Mouse (Mus musculus) kidney, embryonic 16.5 days (tissue): ENCODE measurements around the gene Med4. TPM values are rescaled to one million over a fixed set of nuclear protein-coding genes. Genes with fewer than 3 reads are reported as not detected.

Experiments used
- ATAC-seq: fragments of 200-750 bp; cut with Nextera tagmentation; 2 replicates; pipeline ENCODE4 v1.8.0; 2017; ENCODE audit warnings: moderate TSS enrichment; ENCODE audit not compliant: low FRiP score, low TSS enrichment
- H3K27ac ChIP-seq: fragments of 300-500 bp; sonication (generic); 2 replicates; pipeline ENCODE4 v1.5.1; 2014; ENCODE audit warnings: low read length
- H3K27me3 ChIP-seq: fragments of 300-500 bp; sonication (generic); 2 replicates; pipeline ENCODE4 v1.6.1; 2014; ENCODE audit warnings: low read length, control low read depth, mixed read lengths; ENCODE audit not compliant: insufficient read depth
- H3K36me3 ChIP-seq: fragments of 300-500 bp; sonication (generic); 2 replicates; pipeline ENCODE4 v1.6.1; 2014; ENCODE audit warnings: low read length, control low read depth, mixed read lengths; ENCODE audit not compliant: insufficient read depth
- H3K4me1 ChIP-seq: fragments of 300-500 bp; sonication (generic); 2 replicates; pipeline ENCODE4 v1.6.1; 2014; ENCODE audit warnings: low read length, control low read depth, mixed read lengths; ENCODE audit not compliant: insufficient read depth
- H3K4me2 ChIP-seq: fragments of 300-500 bp; sonication (generic); replicated peaks from 2 replicates; pipeline ENCODE4 v1.6.1; 2014; ENCODE audit warnings: low read depth, low read length
- H3K4me3 ChIP-seq: fragments of 300-500 bp; sonication (generic); 2 replicates; pipeline ENCODE4 v1.5.1; 2014; ENCODE audit warnings: mild to moderate bottlenecking, low read length
- H3K9ac ChIP-seq: fragments of 300-500 bp; sonication (generic); replicated peaks from 2 replicates; pipeline ENCODE4 v1.6.1; 2014; ENCODE audit warnings: low read length
- H3K9me3 ChIP-seq: fragments of 300-500 bp; sonication (generic); 2 replicates; pipeline ENCODE4 v1.6.1; 2016; ENCODE audit warnings: low read length, control low read depth
- WGBS: fragments of 180-500 bp; shearing (Covaris S2); extraction: QIAGEN DNeasy Blood & Tissue Kit; methylation state at CpG from one replicate; pipeline ENCODE4 v1.1.7; 2014; 5-methylcytosine and 5-hydroxymethylcytosine counted together
- polyA plus RNA-seq: library from polyadenylated mRNA; unstranded; fragments of >200 nt; fragmentation: Nextera tagmentation; extraction: Ambion mirVana; gene quantifications from 2 replicates; pipeline ENCODE4 v1.2.1, GENCODE M21; 2015

Gene Med4
- polyA plus RNA-seq, 1 experiment from 2014 or later: 93.2 TPM

DNA sequence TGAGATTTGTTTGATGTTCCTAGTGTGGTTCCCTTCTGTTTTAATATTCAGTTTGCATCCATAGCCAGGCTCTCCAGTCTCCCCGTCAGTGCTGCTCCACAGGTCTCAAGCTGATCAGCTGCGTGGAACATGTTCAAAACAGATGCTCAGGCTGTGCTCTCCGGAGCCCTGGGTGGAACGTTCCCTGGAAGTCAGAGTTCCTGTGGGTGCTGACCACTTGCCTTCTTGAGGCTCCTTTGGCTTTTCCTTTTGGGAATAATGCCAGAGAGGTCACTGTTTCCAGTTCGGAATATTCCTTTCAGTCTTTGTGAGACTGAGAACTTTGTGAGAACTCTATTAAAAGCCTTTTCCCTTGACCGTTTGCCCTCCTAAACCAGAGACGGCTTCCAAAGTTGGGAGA lies 34.3 kb upstream of the Med4 start:
- no peak overlapping the region for H3K4me2 ChIP-seq
- peaks cover 33% of the 10 kb centered on the region for H3K4me1 ChIP-seq
- H3K27me3 ChIP-seq: no peaks in the 10 kb centered on the region
- H3K4me3 ChIP-seq: no peak overlapping the region
- no peak for ATAC-seq
- WGBS: 26% methylated on average over 7 of the region's 7 CpGs
- no peak overlapping the region for H3K27ac ChIP-seq
- no peaks in the 10 kb centered on the region for H3K36me3 ChIP-seq
- no peaks in the 10 kb centered on the region for H3K9me3 ChIP-seq
- no peak overlapping the region for H3K9ac ChIP-seq

DNA sequence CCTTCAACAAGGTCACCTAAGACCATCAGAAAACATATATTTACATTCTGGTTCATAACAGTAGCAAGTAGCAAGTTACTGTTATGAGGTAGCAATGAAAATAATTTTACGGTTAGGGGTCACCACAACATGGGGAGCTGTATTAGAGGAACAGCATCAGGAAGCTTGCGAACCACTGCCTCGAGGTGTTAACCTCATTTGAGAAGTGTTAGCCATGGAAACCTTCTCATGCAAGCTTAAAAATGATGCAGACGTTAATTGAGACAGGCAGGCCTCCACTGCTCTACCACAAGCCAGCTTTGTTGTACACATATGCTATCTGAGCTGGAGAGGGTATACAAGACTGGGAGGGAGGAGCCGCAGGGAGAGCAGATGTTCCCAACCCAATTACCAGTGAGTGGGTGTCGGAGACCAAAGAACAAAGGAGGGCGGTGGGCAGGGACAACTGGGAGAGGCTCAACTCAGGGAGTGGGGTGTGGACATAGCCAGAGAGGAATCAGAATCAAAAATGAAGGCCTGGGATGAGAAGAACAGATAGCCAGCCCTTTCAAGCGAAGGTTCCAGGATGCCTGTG lies 33.4 kb upstream of the Med4 start:
- WGBS: 73% methylated on average over 8 of the region's 8 CpGs
- Histone ChIP-seq H3K9ac (no peak overlapping the region), H3K4me2 (no peak overlapping the region), H3K36me3 (no peaks in the 10 kb centered on the region), H3K27ac (no peak overlapping the region), H3K9me3 (no peaks in the 10 kb centered on the region), H3K4me1 (peaks cover 33% of the 10 kb centered on the region), H3K27me3 (no peaks in the 10 kb centered on the region), H3K4me3 (no peak overlapping the region)
- ATAC-seq: no peak

DNA sequence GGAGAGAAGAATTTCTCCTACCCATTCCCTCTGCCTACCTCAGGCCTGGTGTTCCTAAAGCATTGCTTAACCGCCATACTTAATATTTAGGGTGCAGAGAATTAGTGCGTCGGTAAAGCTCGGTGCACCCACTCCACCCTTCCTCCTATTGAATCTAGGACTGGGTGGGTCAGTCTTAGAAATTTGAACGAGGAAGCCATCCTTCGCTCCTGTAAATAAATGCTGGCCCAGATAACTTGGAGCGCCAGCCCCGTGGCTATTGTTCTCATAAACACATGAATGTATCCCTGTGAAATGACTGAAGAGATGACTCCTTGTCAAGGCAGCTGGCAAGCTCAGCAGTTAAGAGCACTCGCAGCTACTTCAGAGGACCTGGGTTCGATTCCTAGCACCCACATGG lies 32.7 kb upstream of the Med4 start:
- H3K4me1 ChIP-seq: peaks cover 33% of the 10 kb centered on the region

DNA sequence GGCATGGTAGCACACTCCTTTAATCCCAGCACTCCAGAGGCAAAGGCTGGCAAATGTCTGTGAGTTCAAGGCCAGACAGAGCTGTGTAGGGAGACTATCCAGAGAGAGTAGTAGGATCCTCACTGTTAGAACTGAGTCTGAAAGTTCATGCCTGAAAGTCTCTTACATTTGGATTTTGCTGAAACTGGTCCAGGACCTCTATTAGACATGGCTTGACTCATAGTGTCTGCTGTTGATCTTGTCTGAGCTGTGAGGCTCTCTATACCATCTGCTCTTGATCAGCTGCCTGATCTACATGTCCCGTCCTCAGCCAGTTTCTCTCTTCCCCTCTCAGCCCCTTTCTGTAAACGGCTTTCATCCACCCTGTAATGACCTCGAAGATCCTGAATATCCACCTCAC lies 31.5 kb upstream of the Med4 start:
- no peaks in the 10 kb centered on the region for H3K9me3 ChIP-seq
- 81% methylated on average over 3 of the region's 3 CpGs for WGBS
- no peak for ATAC-seq

More for the DNA sequence above, 32.7 kb upstream of the Med4 start:
- Histone ChIP-seq H3K4me3 (no peak overlapping the region), H3K9me3 (no peaks in the 10 kb centered on the region), H3K27ac (no peak overlapping the region), H3K27me3 (no peaks in the 10 kb centered on the region), H3K36me3 (no peaks in the 10 kb centered on the region), H3K9ac (no peak overlapping the region), H3K4me2 (no peak overlapping the region)
- 93% methylated on average over 10 of the region's 10 CpGs for WGBS
- no peak for ATAC-seq

DNA sequence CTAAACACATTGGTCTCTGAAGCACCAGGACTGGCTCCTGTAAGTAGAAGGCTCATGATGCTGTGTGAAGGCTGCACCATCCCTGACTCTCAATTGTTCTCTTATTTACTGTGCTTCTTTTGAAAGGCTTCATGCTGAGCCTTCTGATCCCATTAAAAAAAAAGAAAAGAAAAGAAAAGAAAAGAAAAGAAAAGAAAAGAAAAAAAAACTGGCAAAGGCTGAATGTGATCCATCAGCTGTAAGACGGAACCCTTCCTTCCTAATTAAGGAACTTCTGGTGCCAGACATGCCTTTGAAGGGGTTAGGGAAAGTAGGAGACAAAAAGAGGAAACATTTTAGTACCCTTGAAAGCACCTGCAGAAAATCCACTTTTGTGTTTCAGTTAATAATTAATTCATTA lies 30.1 kb upstream of the Med4 start:
- Histone ChIP-seq H3K4me1 (peaks cover 12% of the 10 kb centered on the region; the same call in 1 of the 2 replicates), H3K9ac (no peak overlapping the region), H3K27ac (no peak overlapping the region), H3K4me2 (no peak overlapping the region), H3K4me3 (no peak overlapping the region), H3K9me3 (no peaks in the 10 kb centered on the region), H3K27me3 (no peaks in the 10 kb centered on the region), H3K36me3 (no peaks in the 10 kb centered on the region)
- WGBS: 79% methylated on average over 1 of the region's 1 CpGs
- ATAC-seq: no peak

More for the DNA sequence above, 31.5 kb upstream of the Med4 start:
- H3K4me1 ChIP-seq: peaks cover 24% of the 10 kb centered on the region
- H3K27me3 ChIP-seq: no peaks in the 10 kb centered on the region
- H3K36me3 ChIP-seq: no peaks in the 10 kb centered on the region
- H3K4me2 ChIP-seq: no peak overlapping the region
- no peak overlapping the region for H3K27ac ChIP-seq
- no peak overlapping the region for H3K4me3 ChIP-seq
- no peak overlapping the region for H3K9ac ChIP-seq

DNA sequence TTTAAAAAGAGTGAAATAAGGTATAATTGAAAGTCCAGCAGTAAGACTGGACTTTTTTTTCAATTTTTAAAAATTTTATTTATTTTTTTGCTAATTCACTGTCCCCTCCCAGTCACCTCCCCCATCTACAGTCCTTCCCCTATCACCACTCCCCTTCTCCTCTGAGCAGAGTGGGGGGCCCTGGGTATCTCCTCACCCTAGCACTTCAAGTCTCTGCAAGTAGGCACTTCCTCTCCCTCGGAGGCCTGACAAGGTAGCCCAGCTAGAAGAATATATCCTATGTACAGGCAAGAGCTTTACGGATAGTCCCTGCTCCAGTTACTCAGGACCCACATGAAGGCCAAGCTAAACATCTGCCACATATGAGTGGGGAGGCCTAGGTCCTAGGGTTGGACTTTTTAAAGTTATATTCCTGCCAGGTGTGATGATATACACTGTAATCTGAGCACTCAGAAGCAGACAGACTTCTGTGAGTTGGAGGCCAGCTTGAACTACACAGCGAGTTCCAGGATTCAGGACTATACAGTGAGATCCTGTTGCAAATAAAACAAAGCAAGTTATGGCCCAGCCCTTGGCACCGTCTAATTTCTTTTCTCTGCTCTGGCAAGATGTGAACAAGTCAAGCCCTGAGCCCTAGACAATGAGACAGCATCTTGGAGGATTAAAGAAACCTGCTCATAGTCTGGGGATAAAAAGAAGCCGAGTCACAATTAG lies 26.2 kb upstream of the Med4 start:
- H3K36me3 ChIP-seq: no peaks in the 10 kb centered on the region
- no peak overlapping the region for H3K4me2 ChIP-seq
- peak; percentile 54; the same call in 1 of the 2 replicates for ATAC-seq
- H3K4me1 ChIP-seq: no peaks in the 10 kb centered on the region
- 36% methylated on average over 5 of the region's 5 CpGs for WGBS
- H3K9ac ChIP-seq: no peak overlapping the region
- no peaks in the 10 kb centered on the region for H3K27me3 ChIP-seq
- H3K9me3 ChIP-seq: no peaks in the 10 kb centered on the region
- no peak overlapping the region for H3K27ac ChIP-seq
- no peak overlapping the region for H3K4me3 ChIP-seq

DNA sequence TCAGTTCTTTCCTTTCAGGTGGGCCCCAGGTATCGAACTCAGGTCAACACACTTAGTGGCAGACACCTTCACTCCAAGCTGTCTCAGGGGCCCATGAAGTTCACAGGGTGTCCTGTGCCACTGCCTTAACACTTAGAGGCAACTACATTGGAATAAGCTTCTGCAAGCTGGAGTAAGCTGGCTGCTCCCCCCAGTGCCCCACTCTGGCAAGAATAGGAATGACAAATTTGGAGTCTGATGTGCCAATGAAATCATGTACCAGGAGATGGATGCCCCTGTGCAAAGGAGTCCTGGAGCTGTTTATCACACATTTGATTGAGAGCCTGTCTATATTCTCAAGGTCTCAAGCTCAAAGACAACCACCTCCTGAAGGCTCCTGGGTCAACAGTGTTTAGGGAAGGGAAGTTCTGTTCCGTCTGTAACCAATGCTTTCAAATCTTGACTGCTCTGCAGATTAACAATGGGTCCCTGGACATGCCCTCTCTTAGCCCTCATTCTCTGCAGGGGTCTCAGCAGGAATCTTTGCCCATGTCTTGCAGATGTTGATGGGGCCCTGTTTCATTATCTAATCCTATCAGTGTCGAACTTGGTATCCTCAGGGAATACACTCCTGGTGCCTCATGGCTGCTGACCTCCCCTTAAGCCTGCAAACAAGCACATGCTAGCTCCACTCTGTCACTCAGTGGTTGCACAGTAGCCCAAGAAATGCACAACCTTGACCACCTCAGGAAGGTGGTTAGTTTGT lies 25.3 kb upstream of the Med4 start:
- H3K9ac ChIP-seq: no peak overlapping the region
- no peak for ATAC-seq
- H3K4me1 ChIP-seq: no peaks in the 10 kb centered on the region
- no peaks in the 10 kb centered on the region for H3K36me3 ChIP-seq
- no peak overlapping the region for H3K27ac ChIP-seq
- no peaks in the 10 kb centered on the region for H3K9me3 ChIP-seq
- WGBS: 65% methylated on average over 3 of the region's 3 CpGs
- no peak overlapping the region for H3K4me2 ChIP-seq
- H3K4me3 ChIP-seq: no peak overlapping the region
- H3K27me3 ChIP-seq: no peaks in the 10 kb centered on the region

DNA sequence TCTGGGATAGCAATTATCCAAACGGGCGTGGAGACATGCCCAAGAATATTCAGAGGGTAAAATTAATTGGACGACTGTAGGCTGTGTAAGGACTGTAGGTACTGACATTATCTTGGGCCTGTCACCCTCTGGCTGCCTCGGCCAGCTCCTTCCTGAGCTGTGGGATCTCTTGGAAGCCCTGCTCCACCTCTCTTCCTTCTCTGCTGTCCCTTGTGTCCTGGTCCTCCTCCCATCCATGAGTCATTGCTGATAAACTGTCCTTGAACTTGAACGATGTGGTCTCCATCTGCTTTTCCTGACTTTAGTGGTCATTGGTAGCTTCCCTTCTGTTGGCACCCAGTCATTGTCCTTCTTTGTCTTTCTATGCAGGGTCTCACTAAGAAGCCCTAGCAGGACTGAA lies 23.2 kb upstream of the Med4 start:
- Histone ChIP-seq H3K4me3 (no peak overlapping the region), H3K9me3 (peaks cover 3% of the 10 kb centered on the region; the same call in 1 of the 2 replicates), H3K27me3 (no peaks in the 10 kb centered on the region), H3K4me1 (no peaks in the 10 kb centered on the region), H3K27ac (no peak overlapping the region), H3K4me2 (no peak overlapping the region), H3K36me3 (no peaks in the 10 kb centered on the region), H3K9ac (no peak overlapping the region)
- no peak for ATAC-seq
- 77% methylated on average over 5 of the region's 5 CpGs for WGBS

DNA sequence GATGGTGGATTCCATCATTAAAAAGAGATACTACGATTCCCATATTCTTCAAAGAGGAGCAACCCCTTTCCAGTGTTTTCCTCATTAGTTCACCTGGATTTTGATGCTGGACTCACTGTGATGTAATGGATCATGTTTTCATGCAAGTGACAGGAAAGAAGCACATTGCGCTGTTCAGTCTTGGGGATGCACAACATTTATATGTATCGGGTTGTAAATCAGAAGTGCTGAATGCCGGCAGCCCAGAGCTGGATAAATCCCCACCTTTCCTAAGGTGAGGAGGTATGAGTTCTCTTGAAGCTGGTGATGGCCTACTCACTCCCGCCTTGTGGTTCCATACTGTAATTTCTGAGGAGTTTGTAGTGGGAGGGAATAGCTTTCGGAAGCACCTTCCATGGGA lies 16.5 kb upstream of the Med4 start:
- ATAC-seq: no peak
- H3K27ac ChIP-seq: no peak overlapping the region
- H3K4me3 ChIP-seq: no peak overlapping the region
- peaks cover 3% of the 10 kb centered on the region; the same call in 1 of the 2 replicates for H3K9me3 ChIP-seq
- H3K4me2 ChIP-seq: no peak overlapping the region
- 92% methylated on average over 6 of the region's 6 CpGs for WGBS
- no peaks in the 10 kb centered on the region for H3K36me3 ChIP-seq
- no peaks in the 10 kb centered on the region for H3K27me3 ChIP-seq
- H3K9ac ChIP-seq: no peak overlapping the region
- H3K4me1 ChIP-seq: no peaks in the 10 kb centered on the region

DNA sequence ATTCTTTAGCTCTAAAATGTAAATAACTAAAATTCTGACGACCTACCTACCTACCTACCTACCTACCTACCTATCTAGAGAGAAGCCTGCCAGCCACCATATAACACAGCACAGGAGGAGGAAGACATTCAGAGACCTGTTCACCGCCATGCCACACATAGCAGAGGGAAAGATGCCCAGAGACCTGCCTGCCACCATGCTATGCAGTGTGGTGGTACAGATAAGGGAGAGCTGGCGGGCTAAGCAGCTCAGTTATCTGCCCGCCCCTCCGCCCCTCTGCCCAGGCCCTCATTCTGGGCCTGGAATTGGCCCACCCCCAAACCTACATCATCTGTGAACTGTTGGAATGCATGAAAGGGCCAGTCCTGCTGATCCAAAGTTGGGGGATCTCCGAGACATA lies 15.7 kb upstream of the Med4 start:
- ATAC-seq: no peak
- Histone ChIP-seq H3K4me1 (no peaks in the 10 kb centered on the region), H3K9ac (no peak overlapping the region), H3K4me2 (no peak overlapping the region), H3K36me3 (no peaks in the 10 kb centered on the region), H3K27me3 (no peaks in the 10 kb centered on the region), H3K4me3 (no peak overlapping the region), H3K27ac (no peak overlapping the region), H3K9me3 (peaks cover 3% of the 10 kb centered on the region; the same call in 1 of the 2 replicates)
- 81% methylated on average over 6 of the region's 6 CpGs for WGBS
